Mouse (Mus musculus): Measurements from ENCODE around the gene Ccr10. TPM values are rescaled to one million over a fixed set of nuclear protein-coding genes. Genes with fewer than 3 reads are reported as not detected.
A peak's percentile ranks its signal among the peaks of the same experiment; 100 is the strongest.

The Ccr10 gene
- total RNA-seq, 2 experiments from 2014 or later = not detected

- intact Hi-C loops (cut with DNase I) = no loop called here
- peak; percentile 73 to 77 for DNase-seq
These were observed 14.4 kb upstream of the Ccr10 start for GRCm38 (mm10) chr11:101189495-101190180.

- intact Hi-C loops (cut with DNase I) = no loop called here
- DNase-seq = no peak
These were observed 13.0 kb upstream of the Ccr10 start for GRCm38 (mm10) chr11:101188166-101188805.

- intact Hi-C loops (cut with DNase I) = no loop called here
- no peak for DNase-seq
These were observed 12.3 kb upstream of the Ccr10 start for GRCm38 (mm10) chr11:101187541-101187940.

- intact Hi-C loops (cut with DNase I) = no loop called here
- DNase-seq = no peak
These were observed 11.4 kb upstream of the Ccr10 start for GRCm38 (mm10) chr11:101186526-101187247.

- intact Hi-C loops (cut with DNase I) = no loop called here
- DNase-seq = no peak
These were observed 10.2 kb upstream of the Ccr10 start for GRCm38 (mm10) chr11:101185441-101185840.

GRCm38 (mm10) chr11:101184984-101185383, 9.7 kb upstream of the Ccr10 start:
- no peak for DNase-seq
- intact Hi-C loops (cut with DNase I) = loop anchor here (5.0 kb wide), 2 partner anchors 188 to 203 kb away; no protein-coding TSS in a partner anchor

GRCm38 (mm10) chr11:101182771-101183517, 7.7 kb upstream of the Ccr10 start:
- intact Hi-C loops (cut with DNase I) = loop anchor here (5.0 kb wide), 2 partner anchors 186 to 201 kb away; no protein-coding TSS in a partner anchor
- DNase-seq = peak; percentile 40 to 64

- intact Hi-C loops (cut with DNase I) = loop anchor here (5.0 kb wide), 2 partner anchors 185 to 200 kb away; no protein-coding TSS in a partner anchor
These were observed 6.7 kb upstream of the Ccr10 start for GRCm38 (mm10) chr11:101181961-101182360.

GRCm38 (mm10) chr11:101180846-101181740, 5.8 kb upstream of the Ccr10 start:
- intact Hi-C loops (cut with DNase I) = loop anchor here (5.0 kb wide), 2 partner anchors 184 to 199 kb away; no protein-coding TSS in a partner anchor
- peak; percentile 70 to 89 for DNase-seq

More at GRCm38 (mm10) chr11:101181961-101182360, 6.7 kb upstream of the Ccr10 start:
- DNase-seq = no peak

GRCm38 (mm10) chr11:101180261-101180660, 5.0 kb upstream of the Ccr10 start:
- no peak for DNase-seq
- intact Hi-C loops (cut with DNase I) = loop anchor here (5.0 kb wide), 2 partner anchors 183 to 198 kb away; no protein-coding TSS in a partner anchor

GRCm38 (mm10) chr11:101179306-101179705, 4.1 kb upstream of the Ccr10 start:
- intact Hi-C loops (cut with DNase I) = loop anchor here (10.0 kb wide), 1 partner anchor 285 kb away; no protein-coding TSS in a partner anchor
- no peak for DNase-seq

- intact Hi-C loops (cut with DNase I) = loop anchor here (10.0 kb wide), 1 partner anchor 284 kb away; no protein-coding TSS in a partner anchor
- no peak for DNase-seq
These were observed 3.1 kb upstream of the Ccr10 start for GRCm38 (mm10) chr11:101178061-101179058.

- intact Hi-C loops (cut with DNase I) = loop anchor here (10.0 kb wide), 1 partner anchor 282 kb away; no protein-coding TSS in a partner anchor
- peak; percentile 54 to 67 for DNase-seq
These were observed 1.9 kb upstream of the Ccr10 start for GRCm38 (mm10) chr11:101176933-101177773.

- peak; percentile 58 to 64 for DNase-seq
- intact Hi-C loops (cut with DNase I) = loop anchor here (10.0 kb wide), 1 partner anchor 281 kb away; no protein-coding TSS in a partner anchor
These were observed 961 bp upstream of the Ccr10 start for GRCm38 (mm10) chr11:101176117-101176691.

- intact Hi-C loops (cut with DNase I) = loop anchor here (1.0 to 10.0 kb wide), 2 partner anchors 80 to 281 kb away; partner anchors contain the start of gene Psmc3ip
- DNase-seq = no peak
These were observed 433 bp upstream of the Ccr10 start for GRCm38 (mm10) chr11:101175636-101176116.

- intact Hi-C loops (cut with DNase I) = loop anchor here (10.0 kb wide), 1 partner anchor 280 kb away; no protein-coding TSS in a partner anchor
- DNase-seq = no peak
These were observed 876 bp downstream of the Ccr10 start for GRCm38 (mm10) chr11:101174389-101174745.

All from heart, postnatal 14 days (tissue).